Mouse (Mus musculus) B cell, adult 2 months (primary cell): ENCODE data around the gene Vwa8.

Source experiments
- DNase-seq, 2 experiments: peaks; one replicate each; pipeline ENCODE4 v3.0.0; 2022

The Vwa8 gene

GRCm38 (mm10) chr14:79235157-79235556 is 386.3 kb downstream of the Vwa8 start:
- DNase-seq, result no peak

- no peak for DNase-seq
Observed at GRCm38 (mm10) chr14:79236261-79236660, 387.4 kb downstream of the Vwa8 start.

GRCm38 (mm10) chr14:79239402-79239801 is 390.6 kb downstream of the Vwa8 start:
- DNase-seq, result no peak

GRCm38 (mm10) chr14:79241057-79241570 is 392.3 kb downstream of the Vwa8 start:
- DNase-seq, result no peak

GRCm38 (mm10) chr14:79241656-79242385 is 393.0 kb downstream of the Vwa8 start:
- DNase-seq, result no peak

- no peak for DNase-seq
Observed at GRCm38 (mm10) chr14:79242386-79242720, 393.5 kb downstream of the Vwa8 start.

- DNase-seq, result peak; percentile 34 to 35
Observed at GRCm38 (mm10) chr14:79243038-79243883, 394.4 kb downstream of the Vwa8 start.

- no peak for DNase-seq
Observed at GRCm38 (mm10) chr14:79244571-79244970, 395.7 kb downstream of the Vwa8 start.

GRCm38 (mm10) chr14:79251727-79252285 is 403.0 kb downstream of the Vwa8 start:
- DNase-seq, result no peak
